In genomic region chr2:3113866-3114265, GRCm38 (mm10) we compare ENCODE assay signal across 8 mouse cellular contexts. TPM values are rescaled to one million over a fixed set of nuclear protein-coding genes. Genes with fewer than 3 reads are reported as not detected.
DNase-seq lines count a peak whose midpoint lies in the region; ATAC-seq and TF ChIP-seq lines count a peak whose summit lies in the region.

Gene Fam171a1 (plus strand): TSS chr2:3114224.

- TF ChIP-seq CTCF in lung, postnatal 0 days (IDR thresholded peaks at IDR 0.05) = no peak

- peak; percentile 52 for DNase-seq in lung, postnatal 0 days (ENCODE audit: low spot score)
- no peak for DNase-seq in lung, postnatal 25 days (ENCODE audit: low spot score)
- no peak for DNase-seq in forebrain, embryonic 14.5 days (ENCODE audit: low spot score)
- DNase-seq in hindbrain, embryonic 14.5 days (ENCODE audit: low spot score) = no peak
- DNase-seq in midbrain, embryonic 11.5 days (ENCODE audit: low spot score, missing footprints) = no peak
- no peak for DNase-seq in right cerebral cortex, postnatal 36 days (ENCODE audit: low spot score in 2 of 2)

- H3K4me3 ChIP-seq in lung, postnatal 0 days (ENCODE audit: low read depth, low read length) = no peak within 1 kb of the TSS
- no peak within 1 kb of the TSS for H3K4me3 ChIP-seq in forebrain, embryonic 14.5 days (ENCODE audit: low read depth, low read length)
- no peak within 1 kb of the TSS for H3K4me3 ChIP-seq in hindbrain, embryonic 14.5 days (replicated peaks; ENCODE audit: low read length)
- no peak within 1 kb of the TSS for H3K4me3 ChIP-seq in midbrain, embryonic 11.5 days (ENCODE audit: low read depth, low read length)

- ATAC-seq in lung, postnatal 0 days = no peak
- no peak for ATAC-seq in forebrain, embryonic 14.5 days
- no peak for ATAC-seq in hindbrain, embryonic 14.5 days (ENCODE audit: low FRiP score)
- no peak for ATAC-seq in midbrain, embryonic 11.5 days (ENCODE audit: low FRiP score)
- no peak for ATAC-seq in megakaryocyte, adult 5-6 weeks (ENCODE audit: poor library complexity, severe bottlenecking)
- no peak for ATAC-seq in frontal cortex, adult (ENCODE audit: low TSS enrichment)

- 0 out of 2 replicates have a peak within 1 kb of the TSS, but pooled peaks have one; percentile 12 for H3K4me2 ChIP-seq in lung, postnatal 0 days (replicated peaks; ENCODE audit: low read depth, low read length)
- no peak within 1 kb of the TSS for H3K4me2 ChIP-seq in forebrain, embryonic 14.5 days (ENCODE audit: low read length)
- H3K4me2 ChIP-seq in hindbrain, embryonic 14.5 days (replicated peaks) = no peak within 1 kb of the TSS
- H3K4me2 ChIP-seq in midbrain, embryonic 11.5 days = no peak within 1 kb of the TSS

- peak within 1 kb of the TSS; percentile 55 for H3K27ac ChIP-seq in lung, postnatal 0 days (ENCODE audit: low read length)
- no peak within 1 kb of the TSS for H3K27ac ChIP-seq in forebrain, embryonic 14.5 days (ENCODE audit: low read depth, low read length)
- H3K27ac ChIP-seq in hindbrain, embryonic 14.5 days = no peak within 1 kb of the TSS
- H3K27ac ChIP-seq in midbrain, embryonic 11.5 days (ENCODE audit: low read depth, low read length) = no peak within 1 kb of the TSS

- H3K36me3 ChIP-seq in lung, postnatal 0 days (ENCODE audit: insufficient read depth, low read length) = no peaks in the 10 kb centered on the region
- no peaks in the 10 kb centered on the region for H3K36me3 ChIP-seq in forebrain, embryonic 14.5 days (ENCODE audit: control insufficient read depth, insufficient read depth, low read length)
- no peaks in the 10 kb centered on the region for H3K36me3 ChIP-seq in hindbrain, embryonic 14.5 days (replicated peaks; ENCODE audit: control insufficient read depth, insufficient read depth)
- H3K36me3 ChIP-seq in midbrain, embryonic 11.5 days (ENCODE audit: control insufficient read depth, insufficient read depth, low read length) = no peaks in the 10 kb centered on the region

- no peaks in the 10 kb centered on the region for H3K4me1 ChIP-seq in lung, postnatal 0 days (ENCODE audit: insufficient read depth, low read depth, low read length)
- no peaks in the 10 kb centered on the region for H3K4me1 ChIP-seq in forebrain, embryonic 14.5 days (ENCODE audit: control insufficient read depth, insufficient read depth, low read length)
- no peaks in the 10 kb centered on the region for H3K4me1 ChIP-seq in hindbrain, embryonic 14.5 days (replicated peaks; ENCODE audit: control insufficient read depth, insufficient read depth, low read length)
- H3K4me1 ChIP-seq in midbrain, embryonic 11.5 days (ENCODE audit: control insufficient read depth, insufficient read depth, low read length) = no peaks in the 10 kb centered on the region

- H3K9me3 ChIP-seq in lung, postnatal 0 days (ENCODE audit: low read length) = no peaks in the 10 kb centered on the region
- H3K9me3 ChIP-seq in forebrain, embryonic 14.5 days (replicated peaks; ENCODE audit: control insufficient read depth, low read length) = no peaks in the 10 kb centered on the region
- no peaks in the 10 kb centered on the region for H3K9me3 ChIP-seq in hindbrain, embryonic 14.5 days (ENCODE audit: control insufficient read depth, low read length)
- no peaks in the 10 kb centered on the region for H3K9me3 ChIP-seq in midbrain, embryonic 11.5 days (ENCODE audit: control insufficient read depth, low read length)

- 0 out of 2 replicates have a peak within 1 kb of the TSS, but pooled peaks have one; percentile 29 for H3K9ac ChIP-seq in lung, postnatal 0 days (replicated peaks; ENCODE audit: low read depth)
- no peak within 1 kb of the TSS for H3K9ac ChIP-seq in forebrain, embryonic 14.5 days (ENCODE audit: low read length)
- H3K9ac ChIP-seq in hindbrain, embryonic 14.5 days = no peak within 1 kb of the TSS
- H3K9ac ChIP-seq in midbrain, embryonic 11.5 days (ENCODE audit: low read length) = no peak within 1 kb of the TSS

- H3K27me3 ChIP-seq in lung, postnatal 0 days (replicated peaks; ENCODE audit: insufficient read depth, low read length) = no peaks in the 10 kb centered on the region
- no peaks in the 10 kb centered on the region for H3K27me3 ChIP-seq in forebrain, embryonic 14.5 days (replicated peaks; ENCODE audit: control insufficient read depth, insufficient read depth, low read length)
- no peaks in the 10 kb centered on the region for H3K27me3 ChIP-seq in hindbrain, embryonic 14.5 days (ENCODE audit: control insufficient read depth, insufficient read depth, low read length)
- no peaks in the 10 kb centered on the region for H3K27me3 ChIP-seq in midbrain, embryonic 11.5 days (ENCODE audit: control insufficient read depth, insufficient read depth, low read length)

- TF ChIP-seq EP300 in lung, postnatal 0 days (IDR thresholded peaks at IDR 0.05) = peak; percentile 69

- WGBS in lung, postnatal 0 days = 48% methylated on average over 4 of the region's 4 CpGs
- WGBS in forebrain, embryonic 14.5 days = 92% methylated on average over 4 of the region's 4 CpGs
- 86% methylated on average over 4 of the region's 4 CpGs for WGBS in hindbrain, embryonic 14.5 days
- 86% methylated on average over 4 of the region's 4 CpGs for WGBS in midbrain, embryonic 11.5 days

RNA-seq across cellular contexts. Expression of gene Fam171a1, which starts in this region (rescaled TPM):
- polyA plus RNA-seq in lung, postnatal 0 days (2015; fragmentation: Nextera tagmentation; extraction: Ambion mirVana) = 39.6 and 44.7 TPM in 2 replicates
- 23.9 and 26.1 TPM in 2 replicates for polyA plus RNA-seq in forebrain, embryonic 14.5 days (2014; fragmentation: Nextera tagmentation; extraction: Ambion mirVana)
- 52.4 and 59.0 TPM in 2 replicates for polyA plus RNA-seq in hindbrain, embryonic 14.5 days (2014; fragmentation: Nextera tagmentation; extraction: Ambion mirVana)
- polyA plus RNA-seq in midbrain, embryonic 11.5 days (2014; fragmentation: Nextera tagmentation; extraction: Ambion mirVana) = 45.8 and 47.3 TPM in 2 replicates
- 0.16 and 0.36 TPM in 2 replicates for total RNA-seq in megakaryocyte, adult 5-6 weeks (2015)
- total RNA-seq in megakaryocyte, adult 5-6 weeks (2017) = 0.29 and 0.49 TPM in 2 replicates
